ENCODE assay signal across 8 mouse cellular contexts in the genomic region with DNA sequence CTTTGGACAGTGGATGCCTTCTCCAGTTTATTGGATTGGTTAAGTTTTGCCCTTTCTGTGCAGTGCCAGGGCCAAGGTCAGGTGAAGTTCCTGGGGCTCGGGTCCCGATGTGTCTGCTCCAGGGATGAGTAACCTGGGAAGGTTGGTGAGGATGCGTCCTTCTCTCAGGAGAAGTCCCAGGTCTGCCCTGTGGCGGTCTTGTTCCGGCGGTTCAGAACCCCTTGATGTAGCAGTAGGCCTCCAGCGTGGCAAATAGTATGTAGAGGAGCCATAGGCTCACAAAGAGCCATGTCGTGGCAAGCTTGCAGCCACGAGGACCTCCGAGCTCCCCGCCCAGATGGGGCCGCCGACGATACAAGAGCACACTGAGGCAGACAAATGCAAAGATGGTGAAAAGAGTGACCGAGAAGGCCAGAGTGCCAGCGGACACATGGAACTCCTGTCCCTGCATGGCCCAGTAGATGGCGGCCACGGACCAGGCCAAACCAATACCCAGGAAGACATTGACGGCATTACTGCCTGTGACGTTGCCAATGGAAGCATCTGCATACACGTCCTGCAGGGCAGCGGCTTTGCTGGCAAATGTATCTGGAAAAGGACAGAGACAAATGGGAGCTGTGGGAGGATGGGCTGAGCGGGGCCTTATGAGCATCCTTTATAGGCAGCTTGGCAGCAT.
A peak's percentile ranks its signal among the peaks of the same experiment; 100 is the strongest.
DNase-seq lines count a peak whose midpoint lies in the region; ATAC-seq and TF ChIP-seq lines count a peak whose summit lies in the region.

No protein-coding gene starts in this region.

- peak; percentile 86 to 93 for DNase-seq in cerebellum, postnatal 25 days
- DNase-seq in gastrocnemius, adult 18-20 months (ENCODE audit: low spot score): peak; percentile 68
- peak; percentile 77 for DNase-seq in limb, embryonic 10.5 days (ENCODE audit: low spot score)
- peak; percentile 29 for DNase-seq in testis, postnatal 14 days (ENCODE audit: low spot score)

- H3K4me1 ChIP-seq in megakaryocyte, embryonic 14.5 days: peaks cover 32% of the 10 kb centered on the region
- no peaks in the 10 kb centered on the region for H3K4me1 ChIP-seq in intestine, postnatal 0 days (replicated peaks; ENCODE audit: control insufficient read depth, insufficient read depth, low read length)
- peaks cover 3% of the 10 kb centered on the region; the same call in 1 of the 2 replicates for H3K4me1 ChIP-seq in limb, embryonic 10.5 days
- H3K4me1 ChIP-seq in midbrain, embryonic 16.5 days (ENCODE audit: control insufficient read depth, insufficient read depth, low read length): peaks cover 6% of the 10 kb centered on the region

- 30% methylated on average over 23 of the region's 23 CpGs for WGBS in intestine, postnatal 0 days
- 38% methylated on average over 23 of the region's 23 CpGs for WGBS in limb, embryonic 10.5 days
- 26% methylated on average over 23 of the region's 23 CpGs for WGBS in midbrain, embryonic 16.5 days

- no peak for ATAC-seq in megakaryocyte, adult 5-6 weeks (ENCODE audit: poor library complexity, severe bottlenecking)
- ATAC-seq in intestine, postnatal 0 days: peak; percentile 49; the same call in 1 of the 2 replicates
- peak; percentile 92 for ATAC-seq in midbrain, embryonic 16.5 days

- H3K27ac ChIP-seq in intestine, postnatal 0 days (ENCODE audit: low read depth, low read length): no peak overlapping the region
- H3K27ac ChIP-seq in limb, embryonic 10.5 days: no peak overlapping the region
- no peak overlapping the region for H3K27ac ChIP-seq in midbrain, embryonic 16.5 days (ENCODE audit: low read length)

- TF ChIP-seq CTCF in intestine, postnatal 0 days (IDR thresholded peaks at IDR 0.05; ENCODE audit: low read depth): peak; percentile 97

- peak overlapping the region; percentile 55 for H3K4me3 ChIP-seq in megakaryocyte, embryonic 14.5 days (replicated peaks)
- no peak overlapping the region for H3K4me3 ChIP-seq in intestine, postnatal 0 days (ENCODE audit: low read depth, low read length)
- no peak overlapping the region for H3K4me3 ChIP-seq in limb, embryonic 10.5 days
- H3K4me3 ChIP-seq in midbrain, embryonic 16.5 days (ENCODE audit: low read depth, low read length): no peak overlapping the region

- H3K9me3 ChIP-seq in megakaryocyte, embryonic 14.5 days: no peaks in the 10 kb centered on the region
- H3K9me3 ChIP-seq in intestine, postnatal 0 days (ENCODE audit: control insufficient read depth): no peaks in the 10 kb centered on the region
- no peaks in the 10 kb centered on the region for H3K9me3 ChIP-seq in limb, embryonic 10.5 days (replicated peaks)
- no peaks in the 10 kb centered on the region for H3K9me3 ChIP-seq in midbrain, embryonic 16.5 days (replicated peaks; ENCODE audit: control insufficient read depth, low read length, poor library complexity, severe bottlenecking)

- no peaks in the 10 kb centered on the region for H3K36me3 ChIP-seq in megakaryocyte, embryonic 14.5 days (replicated peaks; ENCODE audit: low read length)
- no peaks in the 10 kb centered on the region for H3K36me3 ChIP-seq in intestine, postnatal 0 days (ENCODE audit: control insufficient read depth, insufficient read depth)
- no peaks in the 10 kb centered on the region for H3K36me3 ChIP-seq in limb, embryonic 10.5 days
- H3K36me3 ChIP-seq in midbrain, embryonic 16.5 days (ENCODE audit: control insufficient read depth, insufficient read depth, low read length): no peaks in the 10 kb centered on the region

- H3K4me2 ChIP-seq in intestine, postnatal 0 days (replicated peaks; ENCODE audit: low read depth): no peak overlapping the region
- H3K4me2 ChIP-seq in midbrain, embryonic 16.5 days (ENCODE audit: low read length): no peak overlapping the region

- H3K9ac ChIP-seq in intestine, postnatal 0 days (ENCODE audit: low read depth, low read length): no peak overlapping the region
- H3K9ac ChIP-seq in midbrain, embryonic 16.5 days (ENCODE audit: low read depth, low read length): no peak overlapping the region

- peaks cover 3% of the 10 kb centered on the region for H3K27me3 ChIP-seq in megakaryocyte, embryonic 14.5 days (replicated peaks)
- H3K27me3 ChIP-seq in intestine, postnatal 0 days (replicated peaks; ENCODE audit: control insufficient read depth, insufficient read depth, low read length): no peaks in the 10 kb centered on the region
- H3K27me3 ChIP-seq in limb, embryonic 10.5 days (ENCODE audit: low read depth, poor library complexity, severe bottlenecking): peaks cover 10% of the 10 kb centered on the region; the same call in 1 of the 2 replicates
- no peaks in the 10 kb centered on the region for H3K27me3 ChIP-seq in midbrain, embryonic 16.5 days (ENCODE audit: control insufficient read depth, insufficient read depth, low read depth, low read length)

Comparison
In these comparisons a context has a peak if more than half of its experiments do, and no peak if none do; other contexts are left out.
1. DNase-seq: peak in every context shown above with its lines; median percentile 90 in cerebellum, postnatal 25 days; 77 in limb, embryonic 10.5 days; 68 in gastrocnemius, adult 18-20 months; 29 in testis, postnatal 14 days.